Mouse (Mus musculus) kidney, adult 2 months (tissue): ENCODE measurements around the gene Gas2l2. TPM values are rescaled to one million over a fixed set of nuclear protein-coding genes. Genes with fewer than 3 reads are reported as not detected.

Source experiments
- DNase-seq: peaks from one replicate; pipeline ENCODE4 v3.0.0; 2021
- H3K27ac ChIP-seq: fragments of 200-500 bp; 2 replicates; pipeline ENCODE4 v1.5.1; 2012; ENCODE audit warnings: low read depth, low read length, control low read depth, inconsistent platforms; ENCODE audit not compliant: insufficient read depth
- H3K27me3 ChIP-seq: fragments of 200-500 bp; replicated peaks from 2 replicates; pipeline ENCODE4 v1.6.1; 2012; ENCODE audit warnings: mild to moderate bottlenecking, moderate library complexity, low read length, inconsistent platforms; ENCODE audit not compliant: control insufficient read depth, insufficient read depth
- H3K36me3 ChIP-seq: fragments of 200-500 bp; 2 replicates; pipeline ENCODE4 v1.6.1; 2012; ENCODE audit warnings: mild to moderate bottlenecking, moderate library complexity, low read length, inconsistent platforms; ENCODE audit not compliant: control insufficient read depth, insufficient read depth
- H3K4me1 ChIP-seq: fragments of 200-500 bp; 2 replicates; pipeline ENCODE4 v1.6.1; 2011; ENCODE audit warnings: low read length; ENCODE audit not compliant: control insufficient read depth, insufficient read depth
- H3K4me3 ChIP-seq: fragments of 200-500 bp; 2 replicates; pipeline ENCODE4 v1.5.1; 2011; ENCODE audit warnings: mild to moderate bottlenecking, low read depth, low read length, control low read depth; ENCODE audit not compliant: insufficient read depth
- CTCF ChIP-seq: fragments of 200-500 bp; conservative IDR thresholded peaks from 2 replicates; pipeline ENCODE4 v1.5.1; 2011; ENCODE audit warnings: low read depth, mild to moderate bottlenecking, control low read depth, low read length, moderate library complexity, mixed read lengths; ENCODE audit not compliant: insufficient read depth, insufficient read length
- POLR2A ChIP-seq: fragments of 200-500 bp; IDR thresholded peaks from one replicate; pipeline ENCODE4 v1.6.1; 2011; ENCODE audit warnings: low read depth, low read length, control low read depth
- WGBS: fragments of 180-500 bp; shearing (Covaris S2); methylation state at CpG from one replicate; pipeline ENCODE4 v1.1.7; 2018; 5-methylcytosine and 5-hydroxymethylcytosine counted together
- polyA plus RNA-seq: library from polyadenylated mRNA; depleted of rRNA; stranded (reverse); fragments of >200 nt; gene quantifications from 2 replicates; pipeline ENCODE4 v1.2.3, GENCODE M21; 2012; rRNA removed

Gas2l2 gene
- polyA plus RNA-seq, 1 experiment, result not detected

DNA sequence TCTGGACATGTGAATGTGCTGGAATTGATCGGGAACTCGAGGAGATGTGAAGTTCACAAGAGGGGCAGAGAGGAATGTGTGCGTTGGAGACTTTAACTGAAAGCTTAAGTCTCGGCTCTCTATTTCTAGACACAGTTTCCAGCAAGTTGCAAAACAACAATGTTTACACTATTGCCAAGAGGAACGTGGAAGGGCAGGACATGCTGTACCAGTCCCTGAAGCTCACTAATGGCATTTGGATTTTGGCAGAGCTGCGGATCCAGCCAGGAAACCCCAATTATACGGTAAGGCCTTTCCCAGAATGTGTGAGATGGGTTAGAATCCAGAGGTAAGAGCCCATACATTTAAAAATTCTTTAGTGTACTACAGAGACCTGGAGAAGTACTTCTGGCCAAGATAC, 31.6 kb downstream of the Gas2l2 start:
- no peaks in the 10 kb centered on the region for H3K27me3 ChIP-seq
- no peak for DNase-seq
- peaks cover 5% of the 10 kb centered on the region; the same call in 1 of the 2 replicates for H3K36me3 ChIP-seq
- H3K4me3 ChIP-seq, result no peak overlapping the region
- TF ChIP-seq CTCF (no peak), POLR2A (no peak)
- WGBS, result 89% methylated on average over 7 of the region's 7 CpGs
- H3K4me1 ChIP-seq, result no peaks in the 10 kb centered on the region
- H3K27ac ChIP-seq, result no peak overlapping the region

GRCm38 (mm10) chr11:83394802-83395439, 34.3 kb downstream of the Gas2l2 start:
- H3K4me3 ChIP-seq, result no peak overlapping the region
- WGBS, result 62% methylated on average over 6 of the region's 6 CpGs
- H3K27me3 ChIP-seq, result no peaks in the 10 kb centered on the region
- DNase-seq, result no peak
- H3K27ac ChIP-seq, result no peak overlapping the region
- TF ChIP-seq POLR2A (no peak), CTCF (no peak)
- H3K4me1 ChIP-seq, result no peaks in the 10 kb centered on the region
- peaks cover 10% of the 10 kb centered on the region for H3K36me3 ChIP-seq

DNA sequence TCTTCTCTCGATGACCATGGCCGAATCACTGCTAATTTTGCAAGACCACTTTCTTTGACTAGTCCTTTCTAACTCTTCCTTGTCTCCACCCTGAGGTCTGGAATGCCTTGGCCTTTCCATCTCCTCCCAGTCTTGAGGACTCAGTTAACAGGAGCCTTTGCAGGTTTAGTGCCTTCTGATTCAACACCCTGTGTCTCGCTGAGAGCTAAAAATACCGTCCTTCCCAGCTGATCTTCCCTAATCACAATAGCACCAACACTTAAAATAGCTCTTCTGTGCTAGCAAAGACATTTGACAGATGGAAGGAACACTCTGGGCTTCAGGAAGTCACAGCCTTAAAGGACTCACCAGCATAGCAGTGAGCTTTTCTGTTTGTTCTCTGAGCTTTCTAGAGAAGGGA, 36.2 kb downstream of the Gas2l2 start:
- H3K27ac ChIP-seq, result no peak overlapping the region
- 88% methylated on average over 4 of the region's 4 CpGs for WGBS
- no peak overlapping the region for H3K4me3 ChIP-seq
- no peaks in the 10 kb centered on the region for H3K27me3 ChIP-seq
- TF ChIP-seq POLR2A (no peak), CTCF (no peak)
- no peaks in the 10 kb centered on the region for H3K4me1 ChIP-seq
- no peak for DNase-seq
- peaks cover 10% of the 10 kb centered on the region for H3K36me3 ChIP-seq

- Histone ChIP-seq H3K36me3 (no peaks in the 10 kb centered on the region; the same call in 1 of the 2 replicates), H3K4me3 (no peak overlapping the region), H3K27ac (no peak overlapping the region), H3K27me3 (no peaks in the 10 kb centered on the region), H3K4me1 (no peaks in the 10 kb centered on the region)
- WGBS, result 89% methylated on average over 1 of the region's 1 CpGs
- TF ChIP-seq CTCF, result no peak
- TF ChIP-seq POLR2A, result no peak
- DNase-seq, result no peak
These were observed 45.7 kb downstream of the Gas2l2 start for GRCm38 (mm10) chr11:83383532-83383887.

- TF ChIP-seq CTCF (no peak), POLR2A (no peak)
- 84% methylated on average over 9 of the region's 9 CpGs for WGBS
- DNase-seq, result no peak
- H3K4me1 ChIP-seq, result no peaks in the 10 kb centered on the region
- no peaks in the 10 kb centered on the region for H3K27me3 ChIP-seq
- no peak overlapping the region for H3K27ac ChIP-seq
- H3K36me3 ChIP-seq, result no peaks in the 10 kb centered on the region; the same call in 1 of the 2 replicates
- H3K4me3 ChIP-seq, result no peak overlapping the region
These were observed 46.3 kb downstream of the Gas2l2 start for GRCm38 (mm10) chr11:83382876-83383531.

- Histone ChIP-seq H3K36me3 (peaks cover 4% of the 10 kb centered on the region), H3K4me1 (no peaks in the 10 kb centered on the region), H3K4me3 (no peak overlapping the region), H3K27ac (no peak overlapping the region), H3K27me3 (no peaks in the 10 kb centered on the region)
- DNase-seq, result peak; percentile 7
- TF ChIP-seq CTCF (no peak), POLR2A (no peak)
- WGBS, result 71% methylated on average over 7 of the region's 7 CpGs
These were observed 49.4 kb downstream of the Gas2l2 start for GRCm38 (mm10) chr11:83379745-83380341.

Other genes starting within 250 kb of the Gas2l2 start
- gene Slfn3, start 238.1 kb downstream of the Gas2l2 start, polyA plus RNA-seq, result 0.72 TPM in 2 replicates
- gene Slfn14, start 142.7 kb downstream of the Gas2l2 start, polyA plus RNA-seq, result 0.03 TPM in 1 of 2 replicates, not detected in the other
- gene Ap2b1, start 130.4 kb downstream of the Gas2l2 start, polyA plus RNA-seq, result 34.9 and 37.4 TPM in 2 replicates
- 11.4 and 11.8 TPM in 2 replicates for gene Pex12, start 126.9 kb downstream of the Gas2l2 start, polyA plus RNA-seq
- gene Rasl10b, start 20.3 kb downstream of the Gas2l2 start, polyA plus RNA-seq, result 1.4 and 1.8 TPM in 2 replicates
- 0.11 and 0.14 TPM in 2 replicates for gene 1700020L24Rik, start 8.2 kb upstream of the Gas2l2 start, polyA plus RNA-seq
- gene Mmp28, start 33.6 kb upstream of the Gas2l2 start, polyA plus RNA-seq, result 4.3 TPM in 2 replicates
- 7.2 and 13.8 TPM in 2 replicates for gene Taf15, start 43.6 kb upstream of the Gas2l2 start, polyA plus RNA-seq
- gene Heatr9, start 92.7 kb upstream of the Gas2l2 start, polyA plus RNA-seq, result 0.03 TPM in 1 of 2 replicates, not detected in the other
- gene Ccl5, start 101.1 kb upstream of the Gas2l2 start, polyA plus RNA-seq, result 11.5 and 70.3 TPM in 2 replicates
- gene Ccl9, start 149.2 kb upstream of the Gas2l2 start, polyA plus RNA-seq, result 0.92 and 1.7 TPM in 2 replicates
- 3.9 and 6.2 TPM in 2 replicates for gene Ccl6, start 163.6 kb upstream of the Gas2l2 start, polyA plus RNA-seq
- not detected in 2 replicates for gene Rpl9-ps1, start 216.2 kb upstream of the Gas2l2 start, polyA plus RNA-seq
- 1.6 and 1.8 TPM in 2 replicates for gene Ccl3, start 219.9 kb upstream of the Gas2l2 start, polyA plus RNA-seq
- 1.3 and 2.0 TPM in 2 replicates for gene Ccl4, start 233.1 kb upstream of the Gas2l2 start, polyA plus RNA-seq